Mouse (Mus musculus) layer of hippocampus, postnatal 10 days (tissue): ENCODE measurements at regions not wholly inside any gene's neighbourhood (a gene's known extent, or its start where the extent isn't known, plus 50 kb on each side); places are given as distances from the start of the nearest gene placed in this dataset.
"Not testable (repeated sequence)": the region's sequence is repeated elsewhere in the genome, so short reads cannot be mapped to it uniquely, and the experiment has no call there.

Experiments used
- DNase-seq, 2 experiments: peaks; one replicate each; pipeline ENCODE4 v3.0.0; 2021; ENCODE audit warnings: low spot score in 2 of 2

DNA sequence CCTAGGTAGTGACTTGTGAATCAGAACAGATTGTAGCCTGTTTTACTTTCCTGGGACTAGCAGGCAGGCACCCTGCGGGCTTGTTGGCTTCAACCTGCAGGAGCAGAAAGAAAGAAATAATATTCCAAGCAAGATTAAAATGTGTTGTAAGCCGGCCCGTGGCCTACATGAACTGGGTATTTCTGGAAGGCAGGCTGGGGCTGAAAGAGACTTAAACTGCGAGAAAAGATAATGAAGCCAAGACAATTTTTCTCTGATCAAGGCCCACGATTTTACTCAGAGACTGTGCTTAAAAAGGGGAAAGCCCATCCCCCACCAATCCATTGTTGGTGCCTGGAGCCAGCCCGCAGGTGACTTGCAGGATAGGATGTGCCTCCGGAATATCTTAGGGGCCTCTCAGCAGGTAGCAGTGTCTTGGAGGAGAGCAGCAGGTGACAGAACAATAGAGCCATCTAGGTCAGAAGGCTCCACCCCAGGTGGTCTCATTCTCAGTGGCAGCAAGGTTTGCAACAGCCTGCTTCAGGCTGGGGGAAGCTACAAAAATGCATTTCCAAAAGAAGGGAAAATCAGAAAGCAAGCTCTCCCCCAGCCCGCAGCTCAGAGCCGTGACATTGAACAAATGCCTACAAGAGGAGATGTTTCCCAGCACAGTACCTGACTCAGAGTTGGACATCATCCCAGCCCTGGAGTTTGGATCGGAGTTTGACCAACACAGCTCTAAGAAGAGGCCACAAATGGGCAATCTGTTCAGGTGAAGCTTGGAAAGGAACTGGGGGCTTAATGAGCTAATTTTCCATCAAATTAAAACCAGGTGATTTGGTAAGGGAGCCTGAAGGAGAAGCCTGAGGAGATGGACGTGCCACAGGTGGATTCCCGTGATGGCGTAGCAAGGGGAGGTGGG, 121.4 kb upstream of the Slc1a3 start:
- DNase-seq = no peak

DNA sequence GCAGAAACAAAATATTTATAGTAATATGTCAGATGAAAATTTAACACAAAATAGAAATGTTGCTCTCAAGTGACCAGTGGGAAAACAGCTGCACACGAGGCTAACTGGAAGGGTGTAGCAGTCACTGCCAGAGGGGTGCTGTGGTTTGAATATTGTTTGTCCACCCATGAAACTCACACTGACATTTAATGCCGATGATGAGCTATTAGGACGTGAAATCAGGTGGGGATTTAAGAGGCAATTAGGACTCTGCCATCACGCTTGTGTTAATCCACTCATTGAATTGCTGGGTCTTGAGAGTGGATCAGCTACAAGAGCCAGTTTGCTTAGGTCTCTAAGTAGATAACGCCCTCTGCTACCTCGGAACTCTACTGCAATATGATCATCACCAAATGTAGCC, 114.3 kb upstream of the Slc1a3 start:
- DNase-seq = no peak

GRCm38 (mm10) chr15:8822795-8823194, 112.2 kb upstream of the Slc1a3 start:
- not testable (repeated sequence) for DNase-seq

DNA sequence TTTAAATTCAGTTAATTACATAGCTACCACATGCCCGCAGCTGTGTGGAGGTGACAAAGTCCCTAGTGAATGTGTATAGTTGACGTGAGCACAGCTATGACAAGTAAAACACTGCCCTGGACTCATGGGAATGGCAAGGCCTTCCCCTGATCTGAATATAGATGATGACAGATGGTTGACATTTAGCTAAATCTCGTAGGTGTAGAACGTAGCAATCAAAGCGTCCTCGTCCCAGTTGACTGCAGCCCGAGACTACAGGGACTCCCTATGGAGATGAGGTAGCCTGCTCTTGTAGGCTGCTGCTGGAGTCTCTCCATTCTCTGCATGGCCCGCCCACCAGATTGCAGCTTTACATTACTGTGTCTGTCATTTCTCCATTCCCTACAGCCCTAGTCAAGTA, 107.0 kb upstream of the Slc1a3 start:
- no peak for DNase-seq

DNA sequence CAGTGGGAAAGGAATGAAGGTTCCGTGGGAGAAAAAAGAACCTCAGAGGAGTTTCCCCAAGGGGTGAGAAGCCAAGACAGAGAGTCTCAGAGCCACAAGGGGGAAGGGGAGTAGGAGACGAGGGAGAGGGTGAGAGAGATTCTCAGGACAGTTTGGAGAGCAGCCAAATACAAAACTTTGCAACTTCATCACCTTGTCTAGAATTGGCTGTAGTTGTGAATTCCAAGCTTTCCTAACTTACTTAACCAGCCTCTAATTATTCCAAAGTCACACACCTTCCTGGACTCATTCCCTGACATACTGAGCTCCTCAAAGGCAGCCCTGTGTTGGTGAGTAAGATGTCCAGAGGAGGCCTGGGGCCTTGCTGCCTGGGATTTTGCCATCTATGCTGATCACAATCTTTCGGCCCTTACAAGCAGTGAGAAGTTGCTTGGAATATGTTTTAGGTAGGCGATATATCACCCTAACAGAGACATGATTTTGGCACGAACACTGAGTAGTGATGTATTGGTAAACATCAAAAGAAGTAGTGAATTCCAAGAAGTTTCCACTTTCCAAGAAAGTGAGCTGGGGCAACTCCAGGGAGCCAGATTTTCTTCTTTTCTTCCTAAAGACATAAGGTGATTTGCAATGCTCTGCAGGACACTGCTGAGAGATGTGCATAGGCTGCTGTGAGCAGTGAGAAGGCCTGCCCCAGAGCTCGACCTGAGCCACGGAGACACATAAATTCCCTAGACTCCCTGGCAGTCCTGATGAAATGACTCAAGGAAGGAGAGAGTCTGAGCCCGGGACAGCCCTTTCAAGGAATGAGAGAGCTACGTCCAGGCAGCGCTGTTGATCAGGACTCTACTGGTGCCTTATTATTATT, 106.2 kb upstream of the Slc1a3 start:
- no peak for DNase-seq

- DNase-seq = no peak
Observed at GRCm38 (mm10) chr15:8815958-8816357, 105.4 kb upstream of the Slc1a3 start.

DNA sequence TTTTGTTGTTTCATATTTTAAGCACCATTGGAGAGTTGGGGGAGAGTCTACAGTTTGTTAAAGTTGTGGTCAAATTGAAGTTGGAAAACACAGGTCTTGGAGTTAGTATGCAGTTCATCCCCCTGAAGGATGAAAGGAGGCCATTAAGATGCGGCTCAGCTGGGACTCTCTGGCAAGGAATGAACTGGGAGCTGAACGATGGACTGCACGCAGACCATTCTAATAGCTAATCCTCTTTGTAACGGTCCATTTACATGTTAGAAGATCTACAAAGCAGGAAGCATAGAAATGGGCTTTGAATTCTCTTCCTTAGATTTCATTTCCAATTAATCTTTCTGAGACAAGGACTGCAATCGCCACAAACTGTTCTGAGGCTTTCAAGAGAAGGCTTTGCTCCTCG, 104.7 kb upstream of the Slc1a3 start:
- no peak for DNase-seq

DNA sequence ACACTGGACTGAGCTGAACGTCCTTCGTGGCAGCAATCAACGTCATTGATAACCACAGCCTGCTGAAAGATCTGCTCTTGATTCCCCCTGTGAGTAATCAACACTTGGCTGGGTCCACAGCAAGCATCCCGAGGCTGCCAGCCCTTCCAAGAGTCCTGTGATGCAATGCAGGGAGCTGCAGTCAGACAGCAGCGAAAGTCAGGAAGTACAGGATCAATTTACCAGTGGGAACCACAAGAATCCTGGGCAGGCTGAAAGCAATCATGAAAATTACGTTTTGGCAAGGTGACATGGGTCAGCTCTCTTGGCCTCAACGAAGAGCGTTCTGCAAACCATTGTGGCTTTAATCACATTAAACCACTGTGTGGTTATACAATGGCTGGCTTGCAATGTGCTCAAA, 95.8 kb upstream of the Slc1a3 start:
- DNase-seq = no peak

- DNase-seq = not testable (repeated sequence)
Observed at GRCm38 (mm10) chr15:8805565-8805964, 95.0 kb upstream of the Slc1a3 start.

DNA sequence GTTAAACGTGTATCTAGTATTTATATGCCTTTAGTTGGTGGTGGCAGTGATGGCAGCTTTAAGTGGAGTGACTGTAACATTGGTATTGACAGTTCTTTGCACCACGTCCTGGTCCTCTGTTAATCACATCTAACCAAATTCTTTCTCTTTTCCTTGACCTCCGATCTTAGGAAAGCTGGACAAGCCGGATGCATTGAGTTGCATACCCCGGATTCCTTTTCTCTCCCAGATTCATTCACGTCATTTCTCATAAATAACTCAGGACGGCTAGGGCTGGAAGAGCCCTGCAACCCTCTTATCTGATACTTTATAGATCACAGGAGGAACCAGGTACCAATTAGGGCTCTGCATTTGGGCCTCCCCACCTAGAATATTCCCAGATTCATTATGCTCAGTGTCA, 91.5 kb upstream of the Slc1a3 start:
- DNase-seq = no peak

DNA sequence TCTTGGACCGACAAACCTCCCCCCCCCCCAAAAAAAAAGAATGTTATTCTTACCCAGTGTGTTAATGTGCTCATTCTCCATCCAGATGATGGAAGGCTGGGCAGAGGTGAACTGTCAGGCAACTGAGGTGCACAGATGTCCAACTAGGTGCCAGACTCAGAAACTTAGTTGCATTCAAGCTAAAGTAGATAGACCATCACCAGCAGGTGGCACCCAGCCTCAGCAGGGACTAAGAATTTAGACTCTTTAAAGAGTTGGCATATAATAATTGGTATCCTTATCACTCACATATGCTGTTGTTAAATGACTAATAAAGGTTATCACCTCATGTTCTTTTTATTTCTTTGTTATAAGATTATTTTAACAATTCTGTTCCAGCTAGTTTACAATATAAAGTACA, 86.5 kb upstream of the Slc1a3 start:
- no peak for DNase-seq

- DNase-seq = no peak
Observed at GRCm38 (mm10) chr15:8792106-8792505, 81.5 kb upstream of the Slc1a3 start.

- no peak for DNase-seq
Observed at GRCm38 (mm10) chr15:8789924-8790323, 79.4 kb upstream of the Slc1a3 start.

DNA sequence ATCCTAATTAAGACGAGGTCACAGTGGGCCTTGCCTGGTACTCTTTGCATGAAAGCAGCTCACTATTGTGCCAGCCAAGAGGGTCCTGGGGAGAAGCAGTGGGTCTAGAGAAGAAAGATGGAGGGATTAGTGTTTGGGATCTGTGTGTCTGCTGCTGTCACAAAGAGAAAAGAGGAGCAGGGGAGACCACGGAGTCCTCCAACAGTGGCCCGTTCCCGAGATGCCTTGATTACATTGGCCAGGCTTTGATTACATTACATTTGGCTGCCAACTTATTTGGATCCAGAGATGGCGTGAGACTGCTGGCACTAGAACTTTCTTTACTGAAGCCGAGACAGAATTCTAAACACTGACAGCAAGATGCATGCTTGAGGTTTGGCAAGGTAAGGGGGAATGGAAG, 78.4 kb upstream of the Slc1a3 start:
- DNase-seq = no peak

DNA sequence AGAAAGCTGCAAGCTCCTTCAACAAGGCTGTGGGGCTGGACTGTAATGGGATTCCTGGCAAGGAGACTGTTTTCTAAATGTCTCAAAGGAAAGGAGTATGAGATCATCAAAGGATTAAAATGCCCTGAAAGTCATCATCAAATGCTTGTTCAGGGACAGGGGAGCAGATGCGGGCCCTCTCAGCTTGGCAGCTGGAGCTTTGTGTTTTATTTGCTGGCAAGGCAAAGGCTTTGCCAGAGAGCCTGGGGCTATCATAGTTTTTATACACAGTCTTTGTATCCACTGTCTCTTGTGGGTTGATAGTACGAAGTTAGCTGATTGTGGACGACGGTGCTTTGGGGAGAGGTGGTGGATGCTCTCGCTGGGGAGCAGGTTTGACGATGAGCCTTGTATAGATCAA, 75.0 kb upstream of the Slc1a3 start:
- DNase-seq = no peak

DNA sequence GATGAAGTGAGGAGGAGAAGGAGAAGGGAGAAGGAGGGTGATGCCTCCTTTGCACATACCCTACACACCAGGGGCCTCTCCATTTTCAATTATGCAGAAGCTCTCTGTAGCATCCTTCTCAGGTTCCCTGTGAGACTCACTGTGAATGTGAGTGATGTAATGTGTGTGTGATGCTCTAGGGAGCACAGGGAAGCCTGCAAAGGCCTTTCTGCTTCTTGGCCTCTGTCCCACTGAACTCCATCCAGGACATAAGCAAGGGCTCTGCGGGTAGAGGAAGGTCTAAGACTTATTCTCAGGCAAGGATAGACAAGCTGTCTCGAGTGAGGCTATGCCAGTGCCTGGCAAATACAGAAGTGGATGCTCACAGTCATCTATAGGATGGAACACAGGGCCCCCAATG, 73.0 kb upstream of the Slc1a3 start:
- no peak for DNase-seq

- no peak for DNase-seq
Observed at GRCm38 (mm10) chr15:8783036-8783435, 72.5 kb upstream of the Slc1a3 start.

DNA sequence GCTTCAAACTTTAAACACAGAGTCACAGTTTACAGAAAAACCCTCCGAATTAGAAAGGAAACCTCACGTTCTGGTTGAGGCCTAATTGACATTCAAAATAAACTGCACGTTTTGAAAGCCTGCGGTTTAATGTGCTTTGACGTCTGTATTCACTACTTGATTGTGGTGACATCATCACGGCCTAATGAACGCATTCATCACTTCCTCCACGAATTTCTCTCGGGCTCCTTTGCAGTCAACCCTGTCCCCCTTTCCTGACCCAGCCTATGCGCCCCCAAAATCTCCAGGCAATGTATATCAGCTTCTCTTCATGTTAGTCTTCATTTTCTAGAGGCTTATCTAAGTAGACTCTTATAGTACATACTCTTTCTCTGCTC, 71.6 kb upstream of the Slc1a3 start:
- DNase-seq = no peak

GRCm38 (mm10) chr15:8781159-8782130, 70.9 kb upstream of the Slc1a3 start:
- DNase-seq = peak; percentile 44 to 60

- DNase-seq = no peak
Observed at GRCm38 (mm10) chr15:8780371-8780866, 69.9 kb upstream of the Slc1a3 start.
